Mouse (Mus musculus) forebrain, embryonic 11.5 days (tissue): ENCODE results near the gene Hoxb8. TPM values are rescaled to one million over a fixed set of nuclear protein-coding genes. Genes with fewer than 3 reads are reported as not detected.

Experiments used
- ATAC-seq: fragments of 200-750 bp; cut with Nextera tagmentation; replicated peaks from 2 replicates; pipeline ENCODE4 v1.8.0; 2017; ENCODE audit warnings: moderate TSS enrichment; ENCODE audit not compliant: low FRiP score
- DNase-seq: peaks from one replicate; pipeline ENCODE4 v3.0.0-alpha.2; 2017; ENCODE audit warnings: low spot score
- H3K27ac ChIP-seq: fragments of 300-500 bp; sonication (generic); 2 replicates; pipeline ENCODE4 v1.5.1; 2014; ENCODE audit warnings: low read depth, low read length
- H3K27me3 ChIP-seq: fragments of 300-500 bp; sonication (generic); 2 replicates; pipeline ENCODE4 v1.6.1; 2014; ENCODE audit warnings: mild to moderate bottlenecking, low read length, mixed read lengths; ENCODE audit not compliant: control insufficient read depth, insufficient read depth
- H3K36me3 ChIP-seq: fragments of 300-500 bp; sonication (generic); 2 replicates; pipeline ENCODE4 v1.6.1; 2014; ENCODE audit warnings: mild to moderate bottlenecking, low read length, moderate library complexity, mixed read lengths; ENCODE audit not compliant: control insufficient read depth, insufficient read depth
- H3K4me1 ChIP-seq: fragments of 300-500 bp; sonication (generic); replicated peaks from 2 replicates; pipeline ENCODE4 v1.6.1; 2014; ENCODE audit warnings: low read length, mixed read lengths; ENCODE audit not compliant: control insufficient read depth, insufficient read depth
- H3K4me2 ChIP-seq: fragments of 300-500 bp; sonication (generic); 2 replicates; pipeline ENCODE4 v1.6.1; 2014; ENCODE audit warnings: low read depth, mild to moderate bottlenecking, low read length, moderate library complexity, mixed read lengths; ENCODE audit not compliant: severe bottlenecking
- H3K4me3 ChIP-seq: fragments of 300-500 bp; sonication (generic); 2 replicates; pipeline ENCODE4 v1.5.1; 2014; ENCODE audit warnings: low read depth, low read length
- H3K9ac ChIP-seq: fragments of 300-500 bp; sonication (generic); 2 replicates; pipeline ENCODE4 v1.6.1; 2014; ENCODE audit warnings: low read length
- H3K9me3 ChIP-seq: fragments of 300-500 bp; sonication (generic); 2 replicates; pipeline ENCODE4 v1.6.1; 2016; ENCODE audit warnings: low read length, mixed read lengths; ENCODE audit not compliant: control insufficient read depth
- WGBS: fragments of 180-500 bp; shearing (Covaris S2); extraction: QIAGEN DNeasy Blood & Tissue Kit; methylation state at CpG from one replicate; pipeline ENCODE4 v1.1.7; 2014; 5-methylcytosine and 5-hydroxymethylcytosine counted together
- polyA plus RNA-seq: library from polyadenylated mRNA; unstranded; fragments of >200 nt; fragmentation: Nextera tagmentation; extraction: Ambion mirVana; gene quantifications from 2 replicates; pipeline ENCODE4 v1.2.1, GENCODE M21; 2014

Gene Hoxb8
- polyA plus RNA-seq, 1 experiment from 2014 or later, result not detected

DNA sequence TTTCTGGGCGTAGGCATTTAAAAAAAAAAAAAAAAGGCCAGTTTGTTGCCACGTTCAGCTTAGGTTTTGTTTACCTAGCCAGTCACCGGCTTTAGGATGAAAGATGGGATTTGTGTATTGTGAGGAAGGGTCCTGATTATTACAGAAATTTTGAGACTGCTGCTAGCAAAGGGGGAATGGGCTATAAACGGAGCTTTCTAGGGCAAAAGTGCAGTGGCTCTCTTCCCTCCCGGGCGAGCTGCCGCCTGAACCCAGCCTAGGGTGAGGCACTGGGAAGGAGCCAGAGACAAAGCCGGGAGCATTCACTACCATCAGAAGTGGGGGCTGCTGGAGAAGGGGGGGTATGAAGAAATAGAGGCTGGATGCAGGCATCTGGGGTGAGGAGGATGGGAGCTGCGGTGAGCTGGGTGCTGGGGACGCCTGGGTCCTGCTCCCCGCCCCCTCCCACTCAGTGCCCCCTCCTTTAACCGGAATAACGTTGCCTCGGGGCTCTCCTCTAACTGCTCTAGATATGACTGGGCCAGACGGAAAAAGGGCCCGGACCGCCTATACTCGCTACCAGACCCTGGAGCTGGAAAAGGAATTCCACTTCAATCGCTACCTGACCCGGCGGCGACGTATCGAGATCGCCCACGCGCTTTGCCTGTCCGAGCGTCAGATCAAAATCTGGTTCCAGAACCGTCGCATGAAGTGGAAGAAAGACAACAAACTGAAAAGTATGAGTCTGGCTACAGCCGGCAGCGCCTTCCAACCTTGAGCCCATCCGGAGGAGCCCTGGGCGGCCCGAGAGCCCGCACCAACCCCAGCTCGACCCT lies 22.9 kb downstream of the Hoxb8 start:
- Histone ChIP-seq H3K9me3 (no peaks in the 10 kb centered on the region), H3K9ac (no peak overlapping the region), H3K4me1 (peaks cover 3% of the 10 kb centered on the region; the same call in 1 of the 2 replicates), H3K4me2 (no peak overlapping the region), H3K27ac (no peak overlapping the region), H3K4me3 (no peak overlapping the region), H3K36me3 (no peaks in the 10 kb centered on the region), H3K27me3 (peaks cover 100% of the 10 kb centered on the region)
- under 1% methylated on average over 38 of the region's 38 CpGs for WGBS
- DNase-seq (no peak), ATAC-seq (no peak)

DNA sequence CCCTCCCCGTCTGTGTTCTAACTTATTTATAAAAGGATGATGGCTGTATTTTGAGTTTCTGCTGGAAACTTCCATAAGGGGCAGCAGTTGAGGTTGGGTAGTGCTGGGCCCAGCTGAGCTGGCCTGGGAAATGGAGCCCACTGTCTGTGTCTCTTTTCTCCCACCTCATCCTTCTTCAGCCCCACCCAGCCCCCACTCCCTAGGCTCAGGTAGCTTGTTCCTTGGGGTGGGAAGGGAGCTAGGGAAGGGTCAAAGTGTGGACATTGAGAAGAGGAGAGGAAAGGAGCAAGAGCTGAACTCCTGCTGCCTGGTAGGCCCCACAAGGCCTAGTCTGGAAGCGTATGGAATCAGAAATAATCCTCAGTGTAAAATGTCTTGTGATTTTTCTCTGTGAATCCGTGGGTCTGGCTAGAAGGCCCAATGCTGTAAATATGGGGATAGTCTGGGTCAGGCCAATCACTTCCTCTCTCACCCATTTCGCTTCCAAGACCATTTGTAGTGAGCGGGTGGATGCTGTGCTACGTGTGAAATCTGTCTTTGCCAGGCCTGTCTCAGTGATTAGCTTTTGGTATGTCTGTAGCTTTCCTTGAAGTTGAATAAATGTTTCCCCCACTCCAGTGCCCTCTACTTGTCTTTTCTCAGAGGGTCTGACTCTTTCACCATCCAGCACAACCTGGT lies 23.9 kb downstream of the Hoxb8 start:
- Histone ChIP-seq H3K9ac (no peak overlapping the region), H3K4me2 (no peak overlapping the region), H3K27ac (no peak overlapping the region), H3K27me3 (peaks cover 100% of the 10 kb centered on the region), H3K4me3 (no peak overlapping the region), H3K4me1 (peaks cover 3% of the 10 kb centered on the region; the same call in 1 of the 2 replicates), H3K36me3 (no peaks in the 10 kb centered on the region), H3K9me3 (no peaks in the 10 kb centered on the region)
- 10% methylated on average over 6 of the region's 6 CpGs for WGBS
- no peak for ATAC-seq
- no peak for DNase-seq

DNA sequence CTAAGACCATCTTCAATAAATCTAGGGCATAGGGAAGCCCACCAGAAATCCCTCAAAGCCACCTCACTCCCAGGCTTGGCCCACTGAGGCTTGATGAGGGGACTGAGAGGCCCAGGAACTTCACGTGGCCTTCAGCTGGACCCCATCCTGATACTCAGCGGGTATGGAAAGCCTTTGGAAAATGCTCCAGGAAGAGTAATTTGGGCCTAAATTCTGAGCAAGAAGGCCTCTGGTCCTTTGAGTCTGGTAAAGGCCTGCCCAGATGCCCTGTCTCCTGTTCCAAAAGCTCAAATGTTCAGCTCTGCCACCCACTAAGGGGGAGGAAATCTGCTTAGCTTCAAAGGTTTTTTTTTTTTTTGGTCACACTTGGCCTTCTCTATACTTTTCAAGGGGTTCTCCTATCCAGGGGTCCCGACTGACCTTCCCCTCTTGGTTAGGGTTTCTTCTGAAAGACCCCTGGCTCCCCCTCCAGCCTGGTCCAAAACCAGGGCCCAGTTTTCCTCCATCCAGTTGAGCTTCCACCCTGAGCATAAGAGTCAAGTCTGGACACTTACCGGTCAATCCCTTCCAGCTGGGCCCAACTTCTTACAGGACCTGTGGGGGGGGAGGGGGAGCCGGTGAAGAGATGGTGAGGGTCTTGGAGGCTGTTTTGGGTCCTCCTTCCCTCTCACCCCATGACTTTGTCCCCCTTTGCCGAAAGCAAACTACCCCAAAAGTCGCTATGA lies 24.6 kb downstream of the Hoxb8 start:
- Histone ChIP-seq H3K27ac (no peak overlapping the region), H3K4me2 (no peak overlapping the region)

DNA sequence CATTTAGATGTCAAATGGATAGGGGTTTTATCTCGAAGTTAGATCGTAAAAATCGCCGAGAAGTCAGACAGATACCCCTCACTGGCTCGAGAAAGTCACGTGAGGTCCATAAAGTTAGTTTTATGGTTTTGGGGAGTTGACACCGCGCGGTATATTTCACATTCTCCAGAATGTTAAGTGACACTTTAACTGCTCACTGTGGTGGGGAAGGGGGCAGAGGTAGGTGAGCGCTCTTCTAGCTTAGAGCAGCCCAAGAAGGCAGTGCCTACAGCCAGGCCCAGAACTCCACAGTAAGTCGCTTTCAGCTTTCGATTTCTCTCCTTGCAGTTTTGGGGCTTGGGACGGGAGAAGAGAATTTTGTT lies 25.2 kb downstream of the Hoxb8 start:
- WGBS, result 5% methylated on average over 13 of the region's 13 CpGs
- no peak for DNase-seq
- Histone ChIP-seq H3K4me3 (no peak overlapping the region), H3K4me2 (no peak overlapping the region), H3K9ac (no peak overlapping the region), H3K36me3 (no peaks in the 10 kb centered on the region), H3K4me1 (peaks cover 6% of the 10 kb centered on the region; the same call in 1 of the 2 replicates), H3K27ac (no peak overlapping the region), H3K9me3 (no peaks in the 10 kb centered on the region), H3K27me3 (peaks cover 100% of the 10 kb centered on the region)
- ATAC-seq, result no peak

More for the DNA sequence above, 24.6 kb downstream of the Hoxb8 start:
- Histone ChIP-seq H3K36me3 (no peaks in the 10 kb centered on the region), H3K9me3 (no peaks in the 10 kb centered on the region), H3K9ac (no peak overlapping the region), H3K4me1 (peaks cover 3% of the 10 kb centered on the region; the same call in 1 of the 2 replicates), H3K27me3 (peaks cover 100% of the 10 kb centered on the region), H3K4me3 (no peak overlapping the region)
- WGBS, result 2% methylated on average over 7 of the region's 7 CpGs
- DNase-seq (no peak), ATAC-seq (no peak)

GRCm38 (mm10) chr11:96308763-96309162 lies 27.1 kb downstream of the Hoxb8 start:
- ATAC-seq (no peak), DNase-seq (no peak)
- Histone ChIP-seq H3K4me2 (no peak overlapping the region), H3K27ac (no peak overlapping the region), H3K9ac (no peak overlapping the region), H3K27me3 (peaks cover 100% of the 10 kb centered on the region), H3K36me3 (no peaks in the 10 kb centered on the region), H3K4me1 (peaks cover 3% of the 10 kb centered on the region; the same call in 1 of the 2 replicates), H3K9me3 (no peaks in the 10 kb centered on the region), H3K4me3 (no peak overlapping the region)
- WGBS, result 9% methylated on average over 4 of the region's 4 CpGs

DNA sequence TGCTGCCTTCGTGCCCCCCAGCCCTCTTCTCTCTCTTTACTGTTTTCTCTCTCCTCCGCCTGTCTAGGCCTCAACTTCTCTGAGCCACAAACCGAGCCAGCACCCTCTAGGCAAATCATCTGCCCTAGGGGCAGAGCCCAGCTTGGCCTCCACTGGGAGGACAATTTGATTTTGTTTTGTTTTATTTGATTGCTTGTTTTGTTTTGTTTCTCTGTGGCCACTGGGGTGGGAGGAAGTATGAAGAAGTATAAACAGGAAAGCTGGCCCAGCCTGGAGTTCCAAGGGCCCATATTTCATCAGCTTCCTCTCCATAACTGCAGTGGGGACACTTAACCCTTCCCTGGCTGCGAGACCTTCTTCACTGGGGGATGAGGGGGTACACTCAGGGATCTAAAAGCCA lies 27.6 kb downstream of the Hoxb8 start:
- DNase-seq (no peak), ATAC-seq (no peak)
- H3K27ac ChIP-seq, result no peak overlapping the region
- peaks cover 100% of the 10 kb centered on the region for H3K27me3 ChIP-seq
- no peak overlapping the region for H3K4me2 ChIP-seq
- no peak overlapping the region for H3K9ac ChIP-seq
- 6% methylated on average over 4 of the region's 4 CpGs for WGBS
- H3K4me1 ChIP-seq, result peaks cover 3% of the 10 kb centered on the region; the same call in 1 of the 2 replicates
- no peaks in the 10 kb centered on the region for H3K9me3 ChIP-seq
- H3K4me3 ChIP-seq, result no peak overlapping the region
- H3K36me3 ChIP-seq, result no peaks in the 10 kb centered on the region

DNA sequence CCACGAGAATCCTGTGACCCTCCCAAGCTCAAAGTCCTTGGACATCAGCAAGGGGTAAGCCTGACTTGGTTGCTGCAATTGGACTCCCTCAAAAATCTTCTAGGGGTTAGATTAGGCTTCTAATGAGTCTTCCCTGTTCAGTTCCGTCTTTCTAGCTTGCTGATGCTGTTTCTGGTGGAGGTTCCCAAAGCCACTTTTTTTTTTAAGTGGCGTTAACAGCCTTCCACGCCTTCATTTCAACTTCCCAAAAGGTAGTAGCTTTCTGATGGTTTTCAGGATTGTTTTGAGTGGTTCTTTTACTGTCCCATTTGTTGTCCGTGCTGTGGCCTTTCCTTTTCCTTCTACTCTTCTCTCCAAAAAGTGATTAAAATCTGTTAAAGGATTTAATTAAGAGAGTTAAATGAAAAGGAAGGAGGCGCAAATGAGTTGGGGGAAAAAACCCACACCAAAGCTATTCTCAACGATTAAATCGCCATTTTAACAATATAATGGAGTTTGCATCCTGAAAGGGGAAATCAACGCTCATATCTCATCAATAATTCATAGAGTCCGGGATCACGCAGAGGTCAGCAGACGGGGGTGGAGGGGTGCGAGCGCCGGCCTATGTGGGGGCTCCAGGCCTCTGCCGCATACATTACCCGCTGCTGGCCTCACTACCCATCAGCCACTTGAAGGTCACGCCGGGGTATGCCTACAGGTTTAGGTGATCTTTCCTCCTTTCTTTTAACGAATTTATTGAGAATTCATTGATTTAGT lies 28.7 kb downstream of the Hoxb8 start:
- Histone ChIP-seq H3K9me3 (no peaks in the 10 kb centered on the region), H3K4me2 (no peak overlapping the region), H3K4me1 (peaks cover 3% of the 10 kb centered on the region; the same call in 1 of the 2 replicates), H3K36me3 (no peaks in the 10 kb centered on the region), H3K4me3 (no peak overlapping the region), H3K27ac (no peak overlapping the region), H3K9ac (no peak overlapping the region), H3K27me3 (peaks cover 100% of the 10 kb centered on the region)
- WGBS, result 3% methylated on average over 20 of the region's 20 CpGs
- ATAC-seq, result no peak
- DNase-seq, result no peak

DNA sequence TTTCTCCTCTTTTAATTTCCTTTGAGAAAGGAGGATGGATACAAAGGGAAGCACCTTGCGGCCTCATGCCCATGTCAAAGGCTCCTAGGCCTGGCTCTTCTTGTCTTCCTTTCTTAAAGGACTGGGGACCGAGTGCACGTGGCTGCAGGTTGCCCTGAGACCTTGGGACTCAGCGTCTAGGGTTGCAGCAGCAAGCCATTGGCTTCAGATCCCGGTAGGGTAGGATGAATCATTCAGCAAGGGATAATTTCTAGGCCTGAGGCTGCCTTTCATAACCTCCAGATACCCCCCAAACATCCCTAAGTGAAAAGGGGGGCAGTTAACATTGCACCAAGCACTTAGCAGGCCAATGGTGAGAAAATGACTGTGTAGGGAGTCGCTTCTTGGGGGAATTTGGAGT lies 29.4 kb downstream of the Hoxb8 start:
- no peak for DNase-seq

More for the DNA sequence above, 29.4 kb downstream of the Hoxb8 start:
- no peak overlapping the region for H3K4me3 ChIP-seq
- H3K4me1 ChIP-seq, result peaks cover 3% of the 10 kb centered on the region; the same call in 1 of the 2 replicates
- H3K4me2 ChIP-seq, result no peak overlapping the region
- no peak overlapping the region for H3K27ac ChIP-seq
- no peaks in the 10 kb centered on the region for H3K36me3 ChIP-seq
- 9% methylated on average over 6 of the region's 6 CpGs for WGBS
- H3K9me3 ChIP-seq, result no peaks in the 10 kb centered on the region
- ATAC-seq, result no peak
- no peak overlapping the region for H3K9ac ChIP-seq
- H3K27me3 ChIP-seq, result peaks cover 100% of the 10 kb centered on the region
